Mouse (Mus musculus) hindbrain, embryonic 10.5 days (tissue): ENCODE data around the gene Plin4. TPM values are rescaled to one million over a fixed set of nuclear protein-coding genes. Genes with fewer than 3 reads are reported as not detected.

Source experiments
- DNase-seq: peaks from one replicate; pipeline ENCODE4 v3.0.0-alpha.2; 2017; ENCODE audit warnings: low spot score
- H3K27ac ChIP-seq: fragments of 300-500 bp; sonication (generic); 2 replicates; pipeline ENCODE4 v1.5.1; 2016; ENCODE audit warnings: mild to moderate bottlenecking, moderate library complexity
- H3K27me3 ChIP-seq: fragments of 300-500 bp; sonication (generic); 2 replicates; pipeline ENCODE4 v1.6.1; 2016; ENCODE audit warnings: mild to moderate bottlenecking; ENCODE audit not compliant: poor library complexity, insufficient read depth, severe bottlenecking
- H3K36me3 ChIP-seq: fragments of 300-500 bp; sonication (generic); 2 replicates; pipeline ENCODE4 v1.6.1; 2016; ENCODE audit warnings: mild to moderate bottlenecking, moderate library complexity
- H3K4me1 ChIP-seq: fragments of 300-500 bp; sonication (generic); replicated peaks from 2 replicates; pipeline ENCODE4 v1.6.1; 2016; ENCODE audit warnings: mild to moderate bottlenecking
- H3K4me3 ChIP-seq: fragments of 300-500 bp; sonication (generic); 2 replicates; pipeline ENCODE4 v1.5.1; 2016; ENCODE audit warnings: mild to moderate bottlenecking, moderate library complexity
- H3K9me3 ChIP-seq: fragments of 300-500 bp; sonication (generic); 2 replicates; pipeline ENCODE4 v1.6.1; 2016; ENCODE audit warnings: mild to moderate bottlenecking, moderate library complexity
- WGBS: fragments of 180-500 bp; shearing (Covaris S2); methylation state at CpG from one replicate; pipeline ENCODE4 v1.1.7; 2016; 5-methylcytosine and 5-hydroxymethylcytosine counted together
- polyA plus RNA-seq: library from polyadenylated mRNA; unstranded; fragments of >200 nt; fragmentation: Nextera tagmentation; extraction: Ambion mirVana; gene quantifications from 2 replicates; pipeline ENCODE4 v1.2.1, GENCODE M21; 2016

The Plin4 gene
- polyA plus RNA-seq = 0.04 and 0.06 TPM in 2 replicates

GRCm38 (mm10) chr17:56109219-56110051, at the start of gene Plin4:
TSS of gene Plin4 (minus strand) at chr17:56109803.
- no peak within 1 kb of the TSS for H3K4me3 ChIP-seq
- H3K9me3 ChIP-seq = no peaks in the 10 kb centered on the region
- no peak for DNase-seq
- H3K27me3 ChIP-seq = no peaks in the 10 kb centered on the region
- peaks cover 15% of the 10 kb centered on the region for H3K36me3 ChIP-seq
- 55% methylated on average over 10 of the region's 10 CpGs for WGBS
- peaks cover 7% of the 10 kb centered on the region for H3K4me1 ChIP-seq
- 0 out of 2 replicates have a peak within 1 kb of the TSS, but pooled peaks have one; percentile 35 for H3K27ac ChIP-seq

- no peaks in the 10 kb centered on the region for H3K9me3 ChIP-seq
These were observed 44.0 kb upstream of the Plin4 start for GRCm38 (mm10) chr17:56153643-56154042.

DNA sequence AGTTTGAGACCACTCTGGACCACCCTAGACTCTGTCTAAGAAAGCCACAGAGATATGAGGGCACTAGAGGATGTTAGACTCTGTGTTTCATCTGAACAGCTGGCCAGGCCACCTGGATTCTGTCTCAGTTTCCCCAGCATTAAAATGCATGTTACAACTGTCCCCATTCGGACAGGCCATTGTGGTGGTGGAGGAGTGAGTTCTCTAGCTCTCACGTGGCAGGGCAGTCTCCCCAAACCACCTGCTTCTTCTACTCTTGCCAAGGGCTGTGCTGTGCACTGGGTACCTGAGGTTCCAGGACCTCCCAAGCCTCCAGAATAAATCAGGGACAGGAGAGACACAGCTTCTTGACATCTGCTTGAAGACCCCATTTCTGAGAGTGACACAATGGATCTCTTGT, 40.3 kb upstream of the Plin4 start:
- 39% methylated on average over 2 of the region's 2 CpGs for WGBS
- no peak overlapping the region for H3K4me3 ChIP-seq
- DNase-seq = no peak
- H3K4me1 ChIP-seq = peaks cover 51% of the 10 kb centered on the region
- H3K36me3 ChIP-seq = no peaks in the 10 kb centered on the region
- H3K27me3 ChIP-seq = peaks cover 82% of the 10 kb centered on the region
- no peaks in the 10 kb centered on the region for H3K9me3 ChIP-seq
- H3K27ac ChIP-seq = no peak overlapping the region

More at GRCm38 (mm10) chr17:56153643-56154042, 44.0 kb upstream of the Plin4 start:
- Histone ChIP-seq H3K4me1 (peaks cover 35% of the 10 kb centered on the region), H3K27ac (0 out of 2 replicates have a peak overlapping the region, but pooled peaks have one; percentile 13), H3K36me3 (no peaks in the 10 kb centered on the region), H3K4me3 (no peak overlapping the region), H3K27me3 (peaks cover 82% of the 10 kb centered on the region)
- 48% methylated on average over 9 of the region's 9 CpGs for WGBS
- DNase-seq = peak; percentile 49

DNA sequence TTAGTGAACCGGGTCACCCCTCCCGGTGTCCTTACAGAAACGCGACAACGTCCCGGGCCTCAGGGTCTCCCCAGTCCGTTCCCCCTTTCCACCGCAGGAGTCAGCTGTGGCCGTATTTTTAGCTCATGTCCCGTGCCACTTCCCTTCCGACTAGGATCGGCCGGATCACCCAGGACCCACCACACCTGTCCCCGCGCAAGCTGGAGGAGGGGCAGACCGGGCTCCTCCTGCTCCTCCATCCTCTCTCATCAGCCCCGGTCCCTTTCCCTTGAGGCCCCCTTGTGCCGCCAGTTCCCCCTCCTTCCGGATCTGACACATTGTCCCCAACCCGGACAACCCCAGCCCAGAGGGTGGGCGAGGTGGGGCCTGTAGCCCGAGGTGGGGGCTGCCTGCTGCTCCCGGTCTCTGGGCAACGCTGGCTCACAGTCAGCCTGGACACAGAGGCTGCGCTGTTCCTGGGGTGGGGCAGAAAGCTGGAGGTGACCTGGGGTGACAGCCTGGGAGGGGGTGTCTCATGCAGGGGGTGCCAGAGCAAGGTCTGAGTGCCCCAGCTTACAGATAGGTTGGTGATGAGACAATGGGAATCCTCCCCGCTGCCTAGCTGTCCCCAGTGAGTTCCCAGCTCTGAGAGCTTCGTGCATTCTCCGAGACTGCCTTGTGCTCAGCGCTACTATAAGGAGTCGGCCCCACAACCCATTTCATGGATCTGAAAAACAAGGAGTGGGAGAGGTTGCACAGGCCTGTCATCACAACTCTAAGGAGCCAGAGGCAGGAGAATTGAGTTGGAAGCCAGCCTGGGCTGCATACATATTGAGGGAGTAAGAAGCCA, 39.4 kb upstream of the Plin4 start:
- peaks cover 82% of the 10 kb centered on the region for H3K27me3 ChIP-seq
- WGBS = 1% methylated on average over 30 of the region's 30 CpGs
- H3K27ac ChIP-seq = peak overlapping the region; percentile 37; the same call in 1 of the 2 replicates
- no peaks in the 10 kb centered on the region for H3K36me3 ChIP-seq
- H3K4me1 ChIP-seq = peaks cover 45% of the 10 kb centered on the region
- no peak for DNase-seq
- peak overlapping the region; percentile 44 for H3K4me3 ChIP-seq
- no peaks in the 10 kb centered on the region for H3K9me3 ChIP-seq

DNA sequence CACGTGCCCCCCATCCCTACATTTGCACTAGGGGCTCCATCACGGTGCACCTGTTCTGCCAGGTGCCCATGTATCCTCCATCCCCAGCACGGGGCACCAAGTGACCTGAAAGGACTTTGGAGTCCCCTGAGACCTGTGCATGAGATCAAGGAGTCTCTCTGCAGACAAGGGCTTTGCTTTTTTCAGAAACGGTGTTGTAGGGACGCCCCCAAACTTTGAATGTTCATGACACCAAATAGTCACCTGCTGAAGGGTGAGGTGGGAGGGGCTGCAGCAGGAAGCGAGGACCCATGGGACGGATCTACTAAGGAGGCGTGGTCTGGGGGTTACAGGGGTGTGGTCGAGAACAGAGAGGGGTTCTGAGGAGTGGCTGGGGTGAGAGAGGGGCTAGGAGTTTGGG, 38.7 kb upstream of the Plin4 start:
- H3K4me3 ChIP-seq = peak overlapping the region; percentile 44
- no peak for DNase-seq
- no peaks in the 10 kb centered on the region for H3K9me3 ChIP-seq
- H3K27ac ChIP-seq = peak overlapping the region; percentile 37; the same call in 1 of the 2 replicates
- H3K36me3 ChIP-seq = no peaks in the 10 kb centered on the region
- H3K27me3 ChIP-seq = peaks cover 85% of the 10 kb centered on the region
- WGBS = 24% methylated on average over 9 of the region's 9 CpGs
- peaks cover 38% of the 10 kb centered on the region for H3K4me1 ChIP-seq

- no peak for DNase-seq
- Histone ChIP-seq H3K4me3 (no peak overlapping the region), H3K9me3 (no peaks in the 10 kb centered on the region), H3K36me3 (no peaks in the 10 kb centered on the region), H3K27me3 (peaks cover 93% of the 10 kb centered on the region), H3K4me1 (peaks cover 46% of the 10 kb centered on the region), H3K27ac (no peak overlapping the region)
- 63% methylated on average over 12 of the region's 12 CpGs for WGBS
These were observed 37.8 kb upstream of the Plin4 start for GRCm38 (mm10) chr17:56147420-56147819.

- Histone ChIP-seq H3K27ac (no peak overlapping the region), H3K4me3 (no peak overlapping the region), H3K36me3 (no peaks in the 10 kb centered on the region), H3K4me1 (peaks cover 59% of the 10 kb centered on the region), H3K9me3 (no peaks in the 10 kb centered on the region), H3K27me3 (peaks cover 100% of the 10 kb centered on the region)
- 19% methylated on average over 9 of the region's 9 CpGs for WGBS
- DNase-seq = no peak
These were observed 36.5 kb upstream of the Plin4 start for GRCm38 (mm10) chr17:56146131-56146530.

GRCm38 (mm10) chr17:56144546-56144945, 34.9 kb upstream of the Plin4 start:
- 74% methylated on average over 9 of the region's 9 CpGs for WGBS

DNA sequence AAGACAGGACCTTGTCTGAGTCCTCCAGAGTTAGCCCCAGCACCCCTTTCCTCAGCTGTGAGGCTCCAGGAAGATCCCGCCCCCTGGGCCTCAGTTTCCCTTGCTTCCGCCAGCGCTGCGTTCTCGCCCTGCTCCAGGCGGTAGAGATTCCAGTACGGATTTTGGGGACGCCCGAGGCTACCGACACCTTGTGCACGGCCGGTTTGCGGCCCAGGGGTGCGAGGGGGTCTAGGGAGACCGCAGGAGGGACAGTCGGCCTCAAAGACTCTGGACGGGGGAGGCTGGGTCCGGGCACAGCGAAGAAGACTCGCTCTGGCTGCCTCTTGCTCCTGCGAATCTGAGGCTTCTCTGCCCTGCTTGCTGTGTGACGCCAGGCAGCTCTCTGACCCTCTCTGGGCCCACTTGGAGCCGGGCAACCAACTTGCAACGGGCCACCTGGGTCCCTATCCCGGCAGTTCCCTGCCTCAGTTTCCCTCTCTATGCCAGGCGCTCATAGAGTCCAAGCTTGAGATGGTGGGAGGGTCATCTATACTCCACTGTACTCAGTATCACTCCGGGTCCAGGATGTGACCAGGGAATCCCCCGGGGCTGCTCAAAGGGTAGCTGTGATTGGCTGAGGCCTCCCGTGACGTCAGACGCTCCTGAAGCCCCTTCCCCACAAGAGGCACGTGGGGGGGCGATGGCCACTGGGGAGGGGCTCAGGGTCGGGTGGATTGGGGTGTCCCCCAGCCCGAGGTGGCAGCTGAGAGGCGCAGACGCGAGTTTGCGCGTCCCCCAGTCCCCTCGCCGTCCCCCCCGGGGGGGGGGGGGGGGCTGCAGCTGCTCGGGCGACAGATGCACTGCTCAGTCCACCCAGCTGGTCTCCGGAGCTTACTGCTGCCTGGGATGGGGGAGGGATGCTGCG, 32.4 kb upstream of the Plin4 start:
- peak; percentile 77 for DNase-seq
- H3K27me3 ChIP-seq = peaks cover 100% of the 10 kb centered on the region
- peak overlapping the region; percentile 52 for H3K4me3 ChIP-seq
- WGBS = under 1% methylated on average over 47 of the region's 47 CpGs
- no peaks in the 10 kb centered on the region for H3K36me3 ChIP-seq
- peaks cover 70% of the 10 kb centered on the region for H3K4me1 ChIP-seq
- no peaks in the 10 kb centered on the region for H3K9me3 ChIP-seq
- H3K27ac ChIP-seq = peak overlapping the region; percentile 76

More at GRCm38 (mm10) chr17:56144546-56144945, 34.9 kb upstream of the Plin4 start:
- peaks cover 68% of the 10 kb centered on the region for H3K4me1 ChIP-seq
- H3K27me3 ChIP-seq = peaks cover 100% of the 10 kb centered on the region
- no peak overlapping the region for H3K4me3 ChIP-seq
- no peak overlapping the region for H3K27ac ChIP-seq
- H3K36me3 ChIP-seq = no peaks in the 10 kb centered on the region
- H3K9me3 ChIP-seq = no peaks in the 10 kb centered on the region
- no peak for DNase-seq

- peak within 1 kb of the TSS; percentile 86 for H3K27ac ChIP-seq
- H3K4me1 ChIP-seq = peaks cover 72% of the 10 kb centered on the region
- H3K36me3 ChIP-seq = no peaks in the 10 kb centered on the region
- 1% methylated on average over 79 of the region's 79 CpGs for WGBS
- DNase-seq = peak; percentile 80
- peak within 1 kb of the TSS; percentile 78 for H3K4me3 ChIP-seq
- H3K9me3 ChIP-seq = no peaks in the 10 kb centered on the region
- peaks cover 97% of the 10 kb centered on the region for H3K27me3 ChIP-seq
These were observed 30.4 kb upstream of the Plin4 start, which contains the start of gene Sema6b for GRCm38 (mm10) chr17:56139858-56140595. TSS of gene Sema6b (minus strand) at chr17:56140343.

DNA sequence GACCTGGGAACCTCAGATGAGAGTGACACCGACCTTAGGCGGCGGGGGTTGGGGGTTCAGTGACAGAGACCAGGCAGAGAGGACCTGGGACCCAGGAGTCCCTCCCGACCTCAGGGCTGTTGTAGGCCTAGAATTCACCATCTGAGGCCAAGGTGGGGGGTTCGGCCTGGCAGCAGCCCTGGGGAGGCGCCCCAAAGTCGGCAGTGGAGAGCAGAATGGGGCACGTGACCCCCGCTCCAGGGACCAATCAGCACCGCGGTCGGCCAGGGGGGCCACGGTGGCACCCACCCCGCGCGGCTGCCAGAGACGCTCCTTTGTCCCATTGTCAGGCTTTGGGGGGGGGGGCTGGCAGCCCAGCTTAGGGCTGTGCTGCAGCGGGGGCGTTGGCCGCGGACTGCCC, 29.8 kb upstream of the Plin4 start:
- Histone ChIP-seq H3K4me3 (peak overlapping the region; percentile 78), H3K27ac (peak overlapping the region; percentile 86), H3K27me3 (peaks cover 91% of the 10 kb centered on the region), H3K36me3 (no peaks in the 10 kb centered on the region), H3K4me1 (peaks cover 79% of the 10 kb centered on the region), H3K9me3 (no peaks in the 10 kb centered on the region)
- DNase-seq = no peak
- WGBS = 5% methylated on average over 21 of the region's 21 CpGs
